Mouse (Mus musculus) liver, postnatal 0 days (tissue): ENCODE measurements at regions not wholly inside any gene's neighbourhood (a gene's known extent, or its start where the extent isn't known, plus 50 kb on each side); places are given as distances from the start of the nearest gene placed in this dataset.

ENCODE experiments used
- CTCF ChIP-seq: sonication (generic); IDR thresholded peaks from 2 replicates; pipeline ENCODE4 v1.5.1; 2016; ENCODE audit warnings: antibody characterized with exemption, low read depth
- EP300 ChIP-seq: IDR thresholded peaks from 2 replicates; pipeline ENCODE4 v1.6.1; 2016; ENCODE audit warnings: antibody characterized with exemption, low read depth, mild to moderate bottlenecking

DNA sequence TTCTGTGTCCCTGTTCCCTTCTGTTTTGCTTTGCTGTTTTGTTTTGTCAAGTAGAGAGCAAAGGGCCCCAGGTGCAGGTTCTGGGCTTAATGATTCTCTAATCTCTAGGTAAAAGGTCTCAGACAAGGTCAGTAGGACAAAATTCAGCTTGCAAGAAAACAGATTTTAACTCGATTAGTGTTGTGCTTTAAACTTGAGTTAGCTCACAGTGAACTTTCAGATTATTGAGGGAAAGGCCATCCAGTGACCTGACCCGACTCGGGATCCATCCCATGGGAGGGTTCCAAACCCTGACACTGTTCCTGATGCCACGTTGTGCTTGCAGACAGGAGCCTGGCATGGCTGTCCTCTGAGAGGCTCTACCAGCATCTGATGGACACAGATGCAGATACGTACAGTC is 83.8 kb upstream of the Acsl1 start:
- TF ChIP-seq EP300: peak; percentile 78
- TF ChIP-seq CTCF: no peak
